Mouse (Mus musculus): ENCODE data around the gene Baz2b.

Baz2b gene

GRCm38 (mm10) chr2:60209703-60210651, at the start of gene Baz2b, which contains the start of gene March7:
Gene Baz2b, minus strand, starts transcription at chr2:60209839.
Gene March7, plus strand, starts transcription at chr2:60209887.
- peak; percentile 32 for DNase-seq (ENCODE audit: low spot score)

- DNase-seq (ENCODE audit: low spot score), result no peak
Measured at GRCm38 (mm10) chr2:60259186-60259585, 49.5 kb upstream of the Baz2b start.

GRCm38 (mm10) chr2:60256751-60257150, 47.1 kb upstream of the Baz2b start:
- no peak for DNase-seq (ENCODE audit: low spot score)

- DNase-seq (ENCODE audit: low spot score), result no peak
Measured at GRCm38 (mm10) chr2:60253506-60253905, 43.9 kb upstream of the Baz2b start.

- DNase-seq (ENCODE audit: low spot score), result no peak
Measured at GRCm38 (mm10) chr2:60252782-60253181, 43.1 kb upstream of the Baz2b start.

- DNase-seq (ENCODE audit: low spot score), result no peak
Measured at GRCm38 (mm10) chr2:60234506-60234905, 24.9 kb upstream of the Baz2b start.

- DNase-seq (ENCODE audit: low spot score), result no peak
Measured at GRCm38 (mm10) chr2:60233147-60233546, 23.5 kb upstream of the Baz2b start.

- DNase-seq (ENCODE audit: low spot score), result no peak
Measured at GRCm38 (mm10) chr2:60230361-60230760, 20.7 kb upstream of the Baz2b start.

- no peak for DNase-seq (ENCODE audit: low spot score)
Measured at GRCm38 (mm10) chr2:60228470-60228869, 18.8 kb upstream of the Baz2b start.

- no peak for DNase-seq (ENCODE audit: low spot score)
Measured at GRCm38 (mm10) chr2:60223489-60223888, 13.8 kb upstream of the Baz2b start.

GRCm38 (mm10) chr2:60221954-60222353, 12.3 kb upstream of the Baz2b start:
- DNase-seq (ENCODE audit: low spot score), result no peak

- no peak for DNase-seq (ENCODE audit: low spot score)
Measured at GRCm38 (mm10) chr2:60221236-60221635, 11.6 kb upstream of the Baz2b start.

- no peak for DNase-seq (ENCODE audit: low spot score)
Measured at GRCm38 (mm10) chr2:60217620-60218019, 8.0 kb upstream of the Baz2b start.

- DNase-seq (ENCODE audit: low spot score), result no peak
Measured at GRCm38 (mm10) chr2:60216547-60217153, 7.0 kb upstream of the Baz2b start.

- DNase-seq (ENCODE audit: low spot score), result no peak
Measured at GRCm38 (mm10) chr2:60214683-60215082, 5.0 kb upstream of the Baz2b start.

- no peak for DNase-seq (ENCODE audit: low spot score)
Measured at GRCm38 (mm10) chr2:60212488-60212887, 2.8 kb upstream of the Baz2b start.

- DNase-seq (ENCODE audit: low spot score), result no peak
Measured at GRCm38 (mm10) chr2:60210821-60211220, 1.2 kb upstream of the Baz2b start.

- no peak for DNase-seq (ENCODE audit: low spot score)
Measured at GRCm38 (mm10) chr2:60209122-60209611, 472 bp downstream of the Baz2b start.

GRCm38 (mm10) chr2:60205795-60206194, 3.8 kb downstream of the Baz2b start:
- DNase-seq (ENCODE audit: low spot score), result no peak

GRCm38 (mm10) chr2:60204162-60204561, 5.5 kb downstream of the Baz2b start:
- DNase-seq (ENCODE audit: low spot score), result no peak

GRCm38 (mm10) chr2:60203733-60204132, 5.9 kb downstream of the Baz2b start:
- DNase-seq (ENCODE audit: low spot score), result no peak

GRCm38 (mm10) chr2:60202900-60203530, 6.6 kb downstream of the Baz2b start:
- no peak for DNase-seq (ENCODE audit: low spot score)

GRCm38 (mm10) chr2:60200667-60201066, 9.0 kb downstream of the Baz2b start:
- no peak for DNase-seq (ENCODE audit: low spot score)

All from urinary bladder, postnatal 10 days (tissue).